Mouse (Mus musculus) adrenal gland, postnatal 36 days (tissue): ENCODE results near the gene Fbxw11. TPM values are rescaled to one million over a fixed set of nuclear protein-coding genes. Genes with fewer than 3 reads are reported as not detected.
A peak's percentile ranks its signal among the peaks of the same experiment; 100 is the strongest.
"Not testable (repeated sequence)": the region's sequence is repeated elsewhere in the genome, so short reads cannot be mapped to it uniquely, and the experiment has no call there.

Experiments
- DNase-seq, 2 experiments: peaks; one replicate each; pipeline ENCODE4 v3.0.0; 2021; ENCODE audit warnings: mixed read lengths in 1 of 2
- long read RNA-seq, 2 experiments: library from polyadenylated mRNA; stranded (forward); transcript quantifications; one replicate each; pipeline ENCODE4 v2.0.0; 2021; ENCODE audit warnings: borderline sequencing depth in 2 of 2
- total RNA-seq, 2 experiments: library from RNA; stranded (reverse); gene quantifications; 2 replicates each; pipeline ENCODE4 v1.2.3; 2021

Gene Fbxw11
- 100 to 1,000 TPM; 107 to 111 TPM for total RNA-seq
- long read RNA-seq, experiment 1, partial matches to known transcripts: 6 of 33 reads
- long read RNA-seq, experiment 1, other reads (novel, unspliced or antisense): 21 of 33 reads
- long read RNA-seq, experiment 2, partial matches to known transcripts: 2 of 15 reads
- long read RNA-seq, experiment 2, other reads (novel, unspliced or antisense): 11 of 15 reads

DNA sequence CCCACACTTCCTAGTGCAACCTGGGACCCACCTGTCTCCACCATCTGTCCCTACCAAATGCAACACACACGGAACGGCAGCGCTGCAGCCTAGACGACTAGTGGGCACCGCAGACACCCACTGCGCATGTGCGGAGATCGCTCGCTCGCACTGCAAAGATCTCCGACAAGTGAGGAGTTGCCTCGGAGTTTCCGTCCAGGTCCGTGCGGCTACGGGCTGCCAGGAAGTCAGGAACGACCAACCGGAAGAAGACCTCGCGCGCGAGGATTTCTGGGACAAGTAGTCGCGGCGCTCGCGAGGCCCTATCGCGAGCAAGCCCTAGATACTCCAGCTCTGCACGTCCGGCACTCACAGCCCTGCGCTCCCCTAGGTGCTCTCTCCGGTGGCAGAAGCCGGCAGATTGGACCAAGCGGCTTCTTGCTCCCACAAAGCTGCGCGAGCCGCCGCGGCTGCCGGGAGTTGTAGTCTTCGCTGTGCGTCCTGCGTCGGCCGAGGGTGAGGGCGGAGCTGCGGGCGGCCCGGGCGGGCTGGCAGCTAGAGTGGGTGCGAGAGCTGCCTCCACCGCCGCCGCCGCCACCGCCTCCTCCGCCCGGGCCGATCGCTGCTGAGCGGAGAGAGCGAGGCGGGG is at the start of gene Fbxw11:
Fbxw11 (plus strand) TSS at position 476 of the 628 bp plus-strand sequence.
- DNase-seq: peak; percentile 95 to 97

- no peak for DNase-seq
Measured at GRCm38 (mm10) chr11:32593081-32593480, 49.4 kb upstream of the Fbxw11 start.

- DNase-seq: no peak
Measured at GRCm38 (mm10) chr11:32594122-32594521, 48.4 kb upstream of the Fbxw11 start.

GRCm38 (mm10) chr11:32600371-32600770 is 42.2 kb upstream of the Fbxw11 start:
- no peak for DNase-seq

GRCm38 (mm10) chr11:32601528-32602323 is 40.8 kb upstream of the Fbxw11 start:
- peak in 1 of 2 experiments; percentile 33 for DNase-seq

DNA sequence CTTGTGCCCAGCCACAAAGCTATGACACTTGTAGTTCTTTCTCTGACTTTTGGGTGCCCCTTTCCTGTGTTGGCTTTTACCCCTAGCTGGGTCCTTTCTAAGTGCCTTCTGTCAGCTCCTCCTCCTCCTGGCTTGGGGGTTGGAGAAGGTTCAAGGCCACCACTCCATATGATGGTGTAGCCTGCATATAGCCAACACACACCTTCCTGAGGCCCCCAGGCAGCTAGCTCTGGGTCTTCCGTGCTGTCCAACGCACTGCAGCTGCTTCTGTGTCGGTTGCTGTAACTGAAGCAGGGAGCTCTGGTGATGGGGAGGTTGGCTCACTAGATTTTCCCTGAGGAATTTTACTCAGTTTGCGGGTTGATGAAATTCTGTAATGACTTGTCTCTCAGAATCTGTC is 37.9 kb upstream of the Fbxw11 start:
- no peak for DNase-seq

- peak; percentile 81 to 85 for DNase-seq
Measured at GRCm38 (mm10) chr11:32605131-32605860, 37.2 kb upstream of the Fbxw11 start.

GRCm38 (mm10) chr11:32605907-32606306 is 36.6 kb upstream of the Fbxw11 start:
- DNase-seq: no peak

GRCm38 (mm10) chr11:32607319-32607718 is 35.2 kb upstream of the Fbxw11 start:
- DNase-seq: peak in 1 of 2 experiments; percentile 56

GRCm38 (mm10) chr11:32610616-32611015 is 31.9 kb upstream of the Fbxw11 start:
- DNase-seq: no peak

DNA sequence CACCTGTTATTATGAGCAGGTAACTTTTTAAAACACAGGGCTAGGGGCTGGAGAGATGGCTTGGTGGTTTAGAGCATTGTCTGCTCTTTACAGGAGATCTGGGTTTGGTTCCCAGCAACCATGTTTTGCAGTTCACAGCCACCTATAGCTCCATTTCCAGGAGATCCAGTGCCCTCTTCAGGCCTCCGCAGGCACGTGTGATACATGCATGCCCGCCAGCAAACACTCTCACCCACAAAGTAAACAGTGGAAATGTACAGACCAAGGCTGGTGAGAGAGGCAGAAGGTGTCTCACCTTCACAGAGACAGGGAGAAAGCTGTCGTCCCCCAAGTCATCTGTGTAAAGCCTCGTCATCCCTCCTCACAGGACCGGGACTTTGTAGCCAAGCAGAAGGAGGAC is 30.2 kb upstream of the Fbxw11 start:
- no peak for DNase-seq

GRCm38 (mm10) chr11:32614463-32614862 is 28.1 kb upstream of the Fbxw11 start:
- no peak for DNase-seq

GRCm38 (mm10) chr11:32615561-32615960 is 27.0 kb upstream of the Fbxw11 start:
- no peak for DNase-seq

- DNase-seq: no peak
Measured at GRCm38 (mm10) chr11:32616091-32616490, 26.4 kb upstream of the Fbxw11 start.

DNA sequence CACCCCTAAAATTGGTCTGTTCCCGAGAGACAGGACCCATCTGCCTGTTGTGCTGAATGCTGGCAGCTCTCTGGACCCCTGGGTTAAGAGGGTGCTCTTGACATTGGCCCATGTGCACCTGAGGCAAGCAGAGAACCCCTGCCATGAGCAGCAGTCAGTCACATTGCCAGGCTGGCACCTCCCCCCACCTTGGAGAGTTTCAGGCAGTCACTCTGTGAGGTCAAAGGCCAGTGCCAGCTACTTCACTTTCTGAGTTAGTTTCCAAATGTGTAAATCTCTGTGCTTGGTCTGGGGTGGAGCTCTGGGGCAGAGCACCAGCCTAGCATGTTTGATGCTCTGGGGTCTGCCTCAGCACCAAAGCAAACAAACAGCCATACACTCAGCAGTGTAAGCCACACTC is 24.5 kb upstream of the Fbxw11 start:
- peak in 1 of 2 experiments; percentile 35 for DNase-seq

- DNase-seq: not testable (repeated sequence)
Measured at GRCm38 (mm10) chr11:32618641-32619040, 23.9 kb upstream of the Fbxw11 start.

DNA sequence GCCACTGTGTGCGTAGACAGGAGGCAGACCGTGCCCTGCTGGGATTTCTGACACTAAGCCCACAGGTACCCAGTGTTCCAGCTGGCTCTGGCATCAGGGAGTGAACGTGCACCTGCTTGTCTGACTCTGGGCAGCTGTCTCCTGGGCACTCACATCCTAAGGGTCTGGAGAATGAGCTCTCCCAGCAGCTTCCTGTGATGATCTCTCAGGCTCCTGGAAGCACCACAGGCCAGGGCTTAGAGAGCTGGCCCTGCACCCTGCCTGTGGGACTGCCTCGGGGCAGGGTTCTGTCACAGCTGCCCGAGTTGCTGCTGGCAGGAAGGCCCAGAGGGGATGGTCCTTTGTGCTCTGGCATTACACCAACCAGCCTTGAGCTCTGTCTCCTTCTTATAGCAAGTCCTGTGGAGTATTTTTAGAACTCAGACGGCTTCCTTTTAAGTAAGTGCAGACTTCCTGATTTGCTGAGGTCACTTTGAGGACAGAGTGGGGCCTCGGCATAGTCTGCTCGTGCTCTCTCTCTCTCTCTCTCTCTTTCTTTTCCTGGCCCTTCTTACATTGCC is 23.2 kb upstream of the Fbxw11 start:
- peak; percentile 68 to 77 for DNase-seq

- DNase-seq: no peak
Measured at GRCm38 (mm10) chr11:32619866-32620456, 22.6 kb upstream of the Fbxw11 start.

DNA sequence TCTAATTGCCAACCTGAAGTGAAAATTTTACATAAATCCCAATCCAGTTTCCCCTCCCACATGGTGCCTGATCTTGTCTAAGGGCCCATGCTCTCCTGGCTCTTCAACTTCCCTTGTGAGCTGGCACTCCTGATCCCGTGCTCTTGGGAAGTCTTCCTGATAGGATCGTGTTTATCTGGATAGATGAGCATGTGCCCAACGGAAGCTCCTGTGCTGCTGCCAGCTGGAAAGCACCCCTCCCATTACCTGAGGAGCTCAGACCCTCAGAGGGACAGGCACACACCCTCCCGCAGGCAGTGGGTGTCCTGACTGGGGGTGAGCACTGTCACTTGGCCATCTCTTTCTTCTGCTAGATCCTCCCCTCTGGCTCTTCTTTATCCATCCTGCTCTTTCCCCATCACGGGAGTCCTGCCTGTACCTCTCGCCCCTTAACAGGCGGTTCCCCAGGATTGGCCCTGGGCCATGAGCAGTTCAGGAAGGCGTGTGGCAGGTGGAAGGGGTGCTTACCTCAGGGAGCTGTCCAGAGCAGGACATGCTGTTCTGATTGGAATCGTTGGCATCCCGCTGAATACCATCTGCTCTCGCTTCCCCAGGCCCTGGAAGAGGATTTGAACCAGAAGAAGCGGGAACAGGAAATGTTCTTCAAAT is 20.6 kb upstream of the Fbxw11 start:
- no peak for DNase-seq

- no peak for DNase-seq
Measured at GRCm38 (mm10) chr11:32622479-32623190, 19.9 kb upstream of the Fbxw11 start.

DNA sequence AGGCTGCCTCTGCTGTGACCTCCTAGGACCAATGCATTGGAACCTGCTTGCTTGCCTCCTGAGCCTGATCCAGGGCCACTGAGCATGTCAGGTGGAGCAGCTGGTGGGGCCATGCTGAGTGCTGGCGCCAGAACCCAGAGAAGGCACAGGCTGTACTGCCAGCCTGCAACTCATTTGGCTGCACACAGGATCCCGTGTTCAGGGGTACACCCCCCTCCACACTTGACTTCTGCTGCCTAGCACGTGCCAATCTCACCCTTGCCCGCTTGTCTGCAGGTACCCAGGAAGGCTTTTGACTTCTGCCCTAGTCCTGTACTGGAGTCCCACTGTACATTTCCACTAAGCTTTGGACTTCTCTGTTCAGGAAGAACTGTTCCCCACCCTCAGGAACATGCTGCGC is 19.3 kb upstream of the Fbxw11 start:
- no peak for DNase-seq
